Mouse (Mus musculus) heart, embryonic 15.5 days (tissue): ENCODE results near the gene Tuba4a. TPM values are rescaled to one million over a fixed set of nuclear protein-coding genes. Genes with fewer than 3 reads are reported as not detected.

Experiments
- ATAC-seq: fragments of 200-750 bp; cut with Nextera tagmentation; replicated peaks from 2 replicates; pipeline ENCODE4 v1.8.0; 2017; ENCODE audit warnings: low read depth, moderate TSS enrichment; ENCODE audit not compliant: insufficient number of reproducible peaks, insufficient read depth, low FRiP score
- H3K27ac ChIP-seq: fragments of 300-500 bp; sonication (generic); 2 replicates; pipeline ENCODE4 v1.5.1; 2015; ENCODE audit warnings: mild to moderate bottlenecking, inconsistent platforms
- H3K27me3 ChIP-seq: fragments of 300-500 bp; sonication (generic); 2 replicates; pipeline ENCODE4 v1.6.1; 2015; ENCODE audit warnings: inconsistent platforms
- H3K36me3 ChIP-seq: fragments of 300-500 bp; sonication (generic); 2 replicates; pipeline ENCODE4 v1.6.1; 2015; ENCODE audit warnings: mild to moderate bottlenecking, inconsistent platforms
- H3K4me1 ChIP-seq: fragments of 300-500 bp; sonication (generic); replicated peaks from 2 replicates; pipeline ENCODE4 v1.6.1; 2015; ENCODE audit warnings: inconsistent platforms
- H3K4me2 ChIP-seq: fragments of 300-500 bp; sonication (generic); 2 replicates; pipeline ENCODE4 v1.6.1; 2015; ENCODE audit warnings: inconsistent platforms, mild to moderate bottlenecking, moderate library complexity
- H3K4me3 ChIP-seq: fragments of 300-500 bp; sonication (generic); 2 replicates; pipeline ENCODE4 v1.5.1; 2015; ENCODE audit warnings: mild to moderate bottlenecking, inconsistent platforms
- H3K9ac ChIP-seq: fragments of 300-500 bp; sonication (generic); 2 replicates; pipeline ENCODE4 v1.6.1; 2015; ENCODE audit warnings: mild to moderate bottlenecking, inconsistent platforms
- H3K9me3 ChIP-seq: fragments of 300-500 bp; sonication (generic); replicated peaks from 2 replicates; pipeline ENCODE4 v1.6.1; 2016; ENCODE audit warnings: inconsistent platforms
- WGBS: fragments of 180-500 bp; shearing (Covaris S2); methylation state at CpG from one replicate; pipeline ENCODE4 v1.1.7; 2015; ENCODE audit warnings: mixed read lengths; 5-methylcytosine and 5-hydroxymethylcytosine counted together
- polyA plus RNA-seq: library from polyadenylated mRNA; unstranded; fragments of >200 nt; fragmentation: Nextera tagmentation; extraction: Ambion mirVana; gene quantifications from 2 replicates; pipeline ENCODE4 v1.2.1, GENCODE M21; 2015

Gene Tuba4a
- polyA plus RNA-seq = 41.9 and 56.7 TPM in 2 replicates

DNA sequence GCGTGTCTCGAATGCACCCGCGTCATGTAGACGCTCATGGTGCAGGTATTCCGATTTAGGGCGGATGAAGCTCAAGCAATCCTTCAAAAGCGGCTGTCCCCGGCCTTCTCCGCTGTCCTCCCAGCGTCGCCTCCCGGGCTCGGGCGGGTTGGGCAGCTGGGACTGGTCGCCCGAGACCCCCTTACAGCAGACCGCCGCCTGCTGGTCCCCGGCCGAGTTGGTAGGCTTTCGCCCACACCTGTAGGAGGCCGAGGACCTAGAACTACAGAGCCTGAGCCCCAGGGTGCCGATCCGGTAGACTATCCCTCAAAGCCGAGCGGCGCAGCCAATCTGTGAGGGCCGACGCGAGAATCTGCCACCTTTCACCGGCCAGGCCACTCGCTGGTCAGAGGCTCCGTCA is at the start of gene Tuba4a:
Gene Tuba4a, minus strand, starts transcription at position 335 of the 400 bp plus-strand sequence.
- H3K36me3 ChIP-seq = peaks cover 13% of the 10 kb centered on the region; the same call in 1 of the 2 replicates
- peak within 1 kb of the TSS; percentile 67 for H3K9ac ChIP-seq
- ATAC-seq = peak; percentile 48
- WGBS = 2% methylated on average over 34 of the region's 34 CpGs
- H3K4me1 ChIP-seq = peaks cover 24% of the 10 kb centered on the region
- H3K9me3 ChIP-seq = no peaks in the 10 kb centered on the region
- peak within 1 kb of the TSS; percentile 38 for H3K27ac ChIP-seq
- H3K27me3 ChIP-seq = peaks cover 31% of the 10 kb centered on the region
- H3K4me3 ChIP-seq = peak within 1 kb of the TSS; percentile 72
- H3K4me2 ChIP-seq = peak within 1 kb of the TSS; percentile 98

DNA sequence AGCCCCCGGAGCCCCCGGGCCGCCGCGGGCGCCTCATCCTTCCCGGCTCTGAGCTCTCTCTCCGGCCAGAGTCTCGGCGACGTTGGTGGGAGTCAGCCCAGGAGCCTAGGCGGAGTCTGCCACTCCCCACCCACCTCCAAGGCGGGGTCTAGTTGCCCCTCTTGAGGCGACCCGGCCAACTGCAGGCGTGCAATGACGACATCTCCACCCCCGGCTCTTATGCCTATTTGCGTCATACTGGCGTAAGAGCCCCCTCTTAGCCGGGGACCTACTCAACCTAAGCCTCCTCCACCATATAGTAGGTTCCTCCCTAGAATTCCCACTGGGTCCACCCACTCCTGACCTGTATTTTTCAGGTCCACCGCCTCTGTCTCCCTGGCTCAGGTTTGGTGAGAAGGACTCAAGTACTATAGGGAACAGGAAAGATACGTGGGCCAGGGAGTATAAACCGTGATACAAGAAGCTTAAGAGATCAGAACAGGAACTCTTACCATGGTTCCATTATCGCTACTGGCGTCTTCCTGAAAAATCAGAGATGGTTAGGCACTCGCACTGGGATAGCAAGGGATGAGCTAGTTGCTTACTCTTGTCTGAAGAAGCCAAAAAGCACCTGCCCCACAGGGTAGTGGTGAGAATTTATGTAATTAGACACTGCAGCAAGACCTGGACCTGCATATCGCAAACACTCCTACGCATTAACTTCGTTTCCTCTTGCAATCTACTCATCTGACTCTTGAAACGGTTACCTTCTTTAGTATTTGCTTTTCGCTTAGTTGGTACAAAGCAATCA is 44.6 kb upstream of the Tuba4a start, which contains the start of gene Ptprn:
Gene Ptprn, minus strand, starts transcription at position 412 of the 790 bp plus-strand sequence.
- no peak within 1 kb of the TSS for H3K9ac ChIP-seq
- no peak for ATAC-seq
- no peak within 1 kb of the TSS for H3K4me3 ChIP-seq
- peaks cover 51% of the 10 kb centered on the region for H3K27me3 ChIP-seq
- no peak within 1 kb of the TSS for H3K27ac ChIP-seq
- H3K4me2 ChIP-seq = no peak within 1 kb of the TSS
- no peaks in the 10 kb centered on the region for H3K4me1 ChIP-seq
- H3K36me3 ChIP-seq = no peaks in the 10 kb centered on the region
- 10% methylated on average over 32 of the region's 32 CpGs for WGBS
- no peaks in the 10 kb centered on the region for H3K9me3 ChIP-seq

DNA sequence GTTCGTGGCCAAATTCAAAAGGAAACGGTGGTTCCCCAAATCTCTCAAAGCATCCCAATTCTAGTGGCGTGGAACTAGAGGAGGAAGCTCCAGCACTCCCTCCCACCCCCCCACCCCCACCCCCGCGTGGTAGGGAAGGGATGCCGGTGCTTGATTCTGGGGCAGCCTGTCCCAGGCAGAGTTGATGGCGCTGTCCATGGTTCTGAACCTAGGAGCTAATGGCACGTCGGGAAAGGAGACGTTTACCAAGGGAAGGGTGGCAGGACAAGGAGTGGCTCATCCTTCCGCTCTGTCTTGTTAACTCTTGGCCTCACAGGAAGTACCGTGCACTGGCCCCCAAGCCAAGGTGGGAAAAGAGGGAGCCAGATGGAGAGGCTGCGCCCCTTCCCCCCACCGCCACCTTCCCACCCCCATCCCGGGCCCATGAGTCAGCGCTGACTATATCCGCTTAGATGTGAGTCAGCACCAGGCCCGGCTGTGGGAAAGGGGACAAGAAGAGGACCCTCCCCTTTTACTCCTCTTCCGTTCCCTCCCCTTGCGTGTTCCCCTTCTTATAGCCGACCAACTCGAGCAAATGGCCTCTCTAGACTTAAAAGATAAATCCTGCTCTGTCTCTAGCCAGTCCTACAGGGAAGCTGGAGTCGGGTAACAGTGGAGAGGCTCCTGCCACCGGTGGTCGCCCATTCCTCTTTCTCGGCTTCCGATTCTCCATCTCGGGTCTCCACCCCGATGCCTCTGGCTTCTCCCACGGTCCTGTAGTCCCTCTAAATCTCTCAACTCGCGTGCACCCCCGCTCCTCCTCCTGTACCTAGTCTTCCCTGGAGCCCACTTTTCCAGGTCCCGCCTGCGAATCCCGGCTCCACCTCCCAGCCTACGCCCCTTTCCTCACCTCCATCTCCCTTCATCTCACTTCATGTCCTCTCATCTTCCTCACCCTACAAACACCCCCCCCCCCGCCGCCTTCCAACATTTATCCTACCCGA is 43.6 kb upstream of the Tuba4a start:
- Histone ChIP-seq H3K4me3 (no peak overlapping the region), H3K36me3 (no peaks in the 10 kb centered on the region), H3K27me3 (peaks cover 43% of the 10 kb centered on the region), H3K9me3 (no peaks in the 10 kb centered on the region), H3K27ac (no peak overlapping the region), H3K4me2 (0 out of 2 replicates have a peak overlapping the region, but pooled peaks have one; percentile 26), H3K4me1 (no peaks in the 10 kb centered on the region), H3K9ac (no peak overlapping the region)
- ATAC-seq = no peak; the same call in 1 of the 2 replicates
- WGBS = 3% methylated on average over 40 of the region's 40 CpGs

DNA sequence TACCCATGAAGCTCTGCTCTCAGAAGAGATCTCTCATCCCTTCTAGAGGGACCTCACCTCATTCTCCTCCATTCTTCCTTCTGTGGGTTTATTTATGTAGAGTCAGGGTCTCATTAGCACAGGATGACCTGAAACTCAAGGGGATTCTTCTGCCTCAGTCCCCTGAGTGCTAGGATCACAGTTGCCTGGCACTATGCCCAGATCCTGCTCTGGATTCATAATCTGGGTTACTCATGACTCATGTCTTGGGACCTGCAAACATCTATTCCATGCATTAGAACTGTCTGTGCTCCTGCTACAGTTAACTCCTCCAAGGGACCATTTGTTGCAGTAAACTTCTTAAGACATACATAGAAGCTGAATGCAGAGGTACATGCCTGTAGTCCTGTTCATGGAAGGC is 41.6 kb upstream of the Tuba4a start:
- peaks cover 42% of the 10 kb centered on the region for H3K27me3 ChIP-seq
- no peak for ATAC-seq

DNA sequence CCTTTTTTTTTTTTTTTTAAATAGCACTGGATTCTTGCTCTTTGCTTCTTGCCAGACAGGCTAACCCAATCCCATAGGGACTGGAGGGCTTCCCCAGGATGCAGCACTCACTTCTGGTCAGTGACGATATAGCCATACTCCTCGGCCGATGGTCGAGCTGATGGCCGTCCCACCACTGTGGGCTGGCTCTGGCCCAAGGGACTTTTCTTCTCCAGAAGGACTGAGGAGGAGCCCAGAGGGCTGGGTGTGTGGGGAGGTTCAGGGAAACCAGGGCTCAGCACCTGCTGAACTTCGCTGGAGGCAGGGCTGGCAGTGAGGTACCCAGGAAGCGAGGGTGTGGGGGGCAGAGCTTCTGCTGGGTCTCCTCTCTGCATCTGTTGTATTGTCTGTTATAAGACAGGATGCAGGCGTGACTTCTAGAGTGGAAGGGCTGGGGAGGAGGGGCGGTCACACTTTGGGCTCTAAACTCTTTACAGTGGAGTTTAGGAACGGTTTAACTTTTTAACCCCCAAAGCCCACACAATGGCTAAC is 35.9 kb upstream of the Tuba4a start:
- ATAC-seq = no peak
- no peaks in the 10 kb centered on the region; the same call in 1 of the 2 replicates for H3K27me3 ChIP-seq
- 50% methylated on average over 10 of the region's 10 CpGs for WGBS
- no peak overlapping the region for H3K4me3 ChIP-seq
- H3K9ac ChIP-seq = no peak overlapping the region
- no peaks in the 10 kb centered on the region for H3K36me3 ChIP-seq
- H3K9me3 ChIP-seq = no peaks in the 10 kb centered on the region
- H3K27ac ChIP-seq = no peak overlapping the region
- H3K4me2 ChIP-seq = no peak overlapping the region
- H3K4me1 ChIP-seq = peaks cover 7% of the 10 kb centered on the region

More for the DNA sequence above, 41.6 kb upstream of the Tuba4a start:
- no peak overlapping the region for H3K4me2 ChIP-seq
- H3K36me3 ChIP-seq = no peaks in the 10 kb centered on the region
- no peak overlapping the region for H3K9ac ChIP-seq
- no peaks in the 10 kb centered on the region for H3K9me3 ChIP-seq
- no peaks in the 10 kb centered on the region for H3K4me1 ChIP-seq
- no peak overlapping the region for H3K4me3 ChIP-seq
- H3K27ac ChIP-seq = no peak overlapping the region

DNA sequence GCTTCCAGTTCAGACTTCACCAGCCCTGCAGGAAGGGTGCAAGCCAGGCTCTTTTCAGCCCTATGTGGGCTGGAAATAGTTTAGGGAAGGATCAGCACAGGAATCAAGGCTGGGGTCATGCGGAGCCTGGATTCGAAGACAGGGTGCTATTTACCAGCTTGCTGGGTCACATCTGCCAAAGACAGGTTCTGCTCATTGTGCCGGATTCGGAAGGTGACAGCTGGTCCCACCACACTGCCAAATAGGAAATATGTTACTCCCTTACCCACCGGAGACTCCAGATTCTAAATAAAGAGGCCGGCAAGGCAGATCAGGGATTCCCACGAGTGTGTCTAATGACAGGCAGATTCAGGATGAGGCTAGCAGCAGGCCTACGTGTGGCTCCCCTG is 35.0 kb upstream of the Tuba4a start:
- 68% methylated on average over 8 of the region's 8 CpGs for WGBS
- H3K36me3 ChIP-seq = no peaks in the 10 kb centered on the region

DNA sequence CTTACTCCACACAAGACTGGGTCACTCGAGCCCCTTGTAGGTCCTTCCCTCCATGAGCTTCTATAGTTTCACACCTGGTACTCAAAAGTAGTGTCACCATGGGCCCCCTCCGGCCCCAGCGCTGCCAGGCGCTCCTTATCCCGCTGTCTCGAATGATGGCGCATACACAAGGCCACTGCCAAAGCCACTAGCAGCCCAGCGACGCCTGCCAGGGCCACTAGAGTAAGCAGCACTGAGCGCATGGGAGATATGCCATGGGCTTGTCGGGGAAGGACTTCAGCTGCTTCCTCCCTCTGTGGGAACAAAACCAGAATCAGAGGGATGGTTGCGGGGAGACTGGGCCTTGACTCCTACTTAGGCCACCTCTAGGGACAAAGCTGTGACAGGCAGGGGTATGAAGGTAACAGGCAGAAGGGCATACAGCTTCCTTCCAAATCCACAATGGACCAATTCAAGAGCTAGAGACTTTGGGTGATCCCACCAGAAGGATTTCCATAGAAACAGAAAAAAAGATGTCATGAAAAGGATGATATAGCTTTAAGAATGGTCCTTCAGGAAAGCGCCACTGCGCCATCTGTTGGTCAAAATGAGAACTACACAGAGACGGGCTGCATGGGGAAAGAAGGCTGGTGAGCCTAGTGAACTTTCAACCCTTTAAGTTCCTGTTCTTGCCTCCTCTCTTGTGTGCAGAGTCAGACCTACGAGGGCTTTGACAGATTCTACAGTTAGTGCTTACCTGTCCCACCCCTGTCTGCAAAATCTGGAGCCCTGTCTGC is 34.4 kb upstream of the Tuba4a start:
- Histone ChIP-seq H3K36me3 (no peaks in the 10 kb centered on the region), H3K4me2 (no peak overlapping the region), H3K9me3 (no peaks in the 10 kb centered on the region), H3K27ac (no peak overlapping the region), H3K27me3 (no peaks in the 10 kb centered on the region; the same call in 1 of the 2 replicates), H3K4me1 (peaks cover 13% of the 10 kb centered on the region), H3K4me3 (no peak overlapping the region), H3K9ac (no peak overlapping the region)
- WGBS = 61% methylated on average over 16 of the region's 16 CpGs
- ATAC-seq = no peak

More for the DNA sequence above, 35.0 kb upstream of the Tuba4a start:
- Histone ChIP-seq H3K4me2 (no peak overlapping the region), H3K9ac (no peak overlapping the region), H3K27ac (no peak overlapping the region), H3K27me3 (no peaks in the 10 kb centered on the region; the same call in 1 of the 2 replicates), H3K4me1 (peaks cover 7% of the 10 kb centered on the region), H3K9me3 (no peaks in the 10 kb centered on the region), H3K4me3 (no peak overlapping the region)
- no peak for ATAC-seq

DNA sequence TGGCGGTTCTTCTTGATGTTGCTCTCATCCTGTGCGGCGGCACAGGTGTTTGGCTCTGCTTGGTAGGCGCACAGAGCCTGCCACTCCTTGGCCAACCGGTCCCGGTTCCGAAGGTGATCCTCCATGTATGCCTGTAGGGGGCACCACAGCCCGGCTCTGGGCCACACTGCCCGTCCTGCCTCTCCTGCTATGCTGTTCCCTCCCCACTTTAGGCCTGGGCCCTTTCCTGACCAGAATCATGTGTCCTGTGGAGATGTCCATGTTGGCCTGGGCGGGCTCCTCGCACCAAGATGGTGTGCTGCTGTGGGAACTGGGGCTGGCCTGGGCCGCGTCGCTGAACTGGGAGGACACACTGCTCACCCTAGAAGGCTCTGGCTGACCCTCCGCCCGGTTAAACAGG is 33.4 kb upstream of the Tuba4a start:
- Histone ChIP-seq H3K4me3 (no peak overlapping the region), H3K4me2 (no peak overlapping the region), H3K27me3 (no peaks in the 10 kb centered on the region; the same call in 1 of the 2 replicates), H3K4me1 (peaks cover 20% of the 10 kb centered on the region), H3K9me3 (no peaks in the 10 kb centered on the region), H3K9ac (no peak overlapping the region), H3K27ac (no peak overlapping the region), H3K36me3 (no peaks in the 10 kb centered on the region)
- WGBS = 67% methylated on average over 16 of the region's 16 CpGs
- no peak for ATAC-seq

DNA sequence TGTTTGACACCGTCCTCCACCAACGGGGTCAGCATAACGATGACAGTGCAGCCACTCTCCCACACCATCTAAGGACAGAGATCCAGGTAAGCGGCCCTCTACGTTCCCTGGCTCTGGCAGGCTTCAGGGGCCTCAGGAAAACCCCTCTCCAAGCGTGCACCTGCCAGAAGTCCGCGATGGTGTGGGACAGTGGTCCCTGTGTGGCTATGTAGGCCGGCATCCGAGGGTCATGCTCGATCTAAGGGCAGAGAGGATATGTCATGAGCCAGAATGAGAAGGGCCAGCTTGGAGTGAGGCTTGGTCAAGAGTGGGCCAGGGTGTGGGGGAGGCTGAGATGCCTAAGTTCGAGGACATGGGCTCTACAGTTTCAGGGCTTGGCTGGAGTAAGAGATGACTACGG is 32.6 kb upstream of the Tuba4a start:
- 64% methylated on average over 13 of the region's 13 CpGs for WGBS
- H3K27ac ChIP-seq = no peak overlapping the region

DNA sequence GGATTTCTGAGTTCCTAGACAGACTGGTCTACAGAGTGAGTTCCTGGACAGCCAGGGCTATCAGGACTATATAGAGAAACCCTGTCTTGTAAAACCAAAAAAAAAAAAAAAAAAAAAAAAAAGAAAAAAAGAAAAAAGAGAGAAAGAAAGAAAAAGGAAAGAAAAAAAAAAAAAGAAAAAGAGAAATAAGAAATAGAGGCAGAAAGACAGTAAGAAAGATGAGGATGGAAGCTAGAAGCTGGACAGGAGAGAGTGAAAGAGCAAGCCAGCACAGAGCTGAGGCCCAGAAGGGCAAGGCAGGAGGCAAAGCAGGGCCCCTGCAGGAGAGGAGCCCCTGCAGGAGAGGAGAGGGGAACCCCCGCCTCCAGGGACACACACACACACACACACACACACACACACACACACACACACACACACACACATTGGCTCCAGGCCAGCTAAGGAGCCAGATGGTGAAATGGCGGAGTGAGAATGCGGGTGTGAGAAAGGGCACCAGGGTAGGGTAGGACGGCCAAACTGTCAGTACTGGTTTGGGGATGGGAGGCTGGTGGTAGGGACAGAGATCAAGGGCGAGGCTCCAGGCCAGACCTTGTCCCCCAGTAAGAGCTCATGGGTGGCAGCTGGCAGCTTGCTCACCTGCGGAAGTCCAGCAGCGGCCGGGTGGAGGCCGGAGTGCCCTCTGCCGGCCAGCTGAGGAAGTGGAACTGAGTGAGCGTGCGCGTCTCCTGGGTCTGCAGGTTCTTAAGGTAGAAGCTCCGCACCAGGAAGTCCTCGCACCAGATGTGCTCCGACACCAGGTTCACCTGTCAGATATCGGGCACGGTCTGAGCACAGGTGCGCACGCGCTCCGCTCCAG is 31.7 kb upstream of the Tuba4a start:
- H3K4me3 ChIP-seq = peak overlapping the region; percentile 37
- H3K27ac ChIP-seq = no peak overlapping the region
- peak overlapping the region; percentile 5; the same call in 1 of the 2 replicates for H3K9ac ChIP-seq
- H3K4me2 ChIP-seq = peak overlapping the region; percentile 63
- 7% methylated on average over 21 of the region's 22 CpGs for WGBS
- H3K27me3 ChIP-seq = no peaks in the 10 kb centered on the region; the same call in 1 of the 2 replicates
- H3K4me1 ChIP-seq = peaks cover 37% of the 10 kb centered on the region
- H3K9me3 ChIP-seq = no peaks in the 10 kb centered on the region
- no peaks in the 10 kb centered on the region for H3K36me3 ChIP-seq
- no peak for ATAC-seq

More for the DNA sequence above, 32.6 kb upstream of the Tuba4a start:
- no peak overlapping the region for H3K9ac ChIP-seq
- peaks cover 27% of the 10 kb centered on the region for H3K4me1 ChIP-seq
- no peak overlapping the region for H3K4me3 ChIP-seq
- H3K36me3 ChIP-seq = no peaks in the 10 kb centered on the region
- no peaks in the 10 kb centered on the region for H3K9me3 ChIP-seq
- no peaks in the 10 kb centered on the region; the same call in 1 of the 2 replicates for H3K27me3 ChIP-seq
- ATAC-seq = no peak
- H3K4me2 ChIP-seq = no peak overlapping the region
